Mouse (Mus musculus): ENCODE results near the gene Nbr1.

DNA sequence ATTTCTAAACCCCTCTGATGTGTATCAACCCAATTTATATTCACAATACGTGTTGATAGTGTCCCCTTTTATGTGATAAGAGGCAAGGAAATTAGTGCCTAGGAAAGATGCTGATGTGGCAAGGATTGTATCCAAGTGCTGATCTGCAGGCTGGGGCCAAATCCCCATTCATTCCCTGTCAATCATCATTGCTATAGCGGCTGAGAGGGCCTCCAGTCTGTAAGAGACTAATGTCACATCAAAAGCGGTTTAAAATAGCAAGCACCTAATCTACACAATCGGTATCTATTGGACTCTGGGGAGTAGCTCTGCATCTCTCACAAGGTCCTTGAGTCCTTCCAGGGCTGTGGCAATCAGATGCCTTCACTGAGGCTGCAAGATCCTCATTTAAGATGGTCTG is 62.2 kb downstream of the Nbr1 start:
- TF ChIP-seq CTCF (IDR thresholded peaks at IDR 0.05), result no peak
- no peak for TF ChIP-seq POLR2A (IDR thresholded peaks at IDR 0.05; ENCODE audit: insufficient read depth, low read depth, low read length)

All from heart, adult 2 months (tissue).